Mouse (Mus musculus): Measurements from ENCODE around the gene Jak3.

DNA sequence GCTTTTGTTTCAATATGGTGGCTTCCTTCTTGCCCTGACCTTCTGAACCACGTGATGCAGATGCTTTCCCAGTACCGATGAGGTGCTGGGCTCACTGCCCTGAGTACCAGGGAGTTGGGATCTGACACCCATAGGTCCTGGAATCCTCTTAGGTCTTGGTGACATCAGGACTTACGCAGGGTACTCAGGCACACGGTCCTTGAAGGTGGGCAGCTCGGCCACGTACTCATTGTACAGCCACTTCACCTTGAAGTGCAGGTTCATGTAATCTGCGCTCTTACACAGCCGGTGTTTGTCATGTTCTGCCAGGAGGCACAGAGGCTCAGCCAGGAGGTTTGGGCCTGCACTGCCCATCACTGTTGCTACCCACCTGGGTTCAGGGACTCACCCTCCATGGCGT is 30.6 kb upstream of the Jak3 start:
- TF ChIP-seq CTCF (IDR thresholded peaks at IDR 0.05; ENCODE audit: extremely low read depth, insufficient read length, insufficient replicate concordance, low read depth, low read length): no peak
- no peak for TF ChIP-seq POLR2A (IDR thresholded peaks at IDR 0.05; ENCODE audit: low read depth, low read length)

Data from small intestine, adult 2 months (tissue).